Mouse (Mus musculus) ES-CJ7 (cell line): ENCODE results near the gene Gipc3.

Source experiments
- DNase-seq: peaks from one replicate; pipeline ENCODE4 v3.0.0; 2011; ENCODE audit warnings: low read depth, low spot score

Gene Gipc3

DNA sequence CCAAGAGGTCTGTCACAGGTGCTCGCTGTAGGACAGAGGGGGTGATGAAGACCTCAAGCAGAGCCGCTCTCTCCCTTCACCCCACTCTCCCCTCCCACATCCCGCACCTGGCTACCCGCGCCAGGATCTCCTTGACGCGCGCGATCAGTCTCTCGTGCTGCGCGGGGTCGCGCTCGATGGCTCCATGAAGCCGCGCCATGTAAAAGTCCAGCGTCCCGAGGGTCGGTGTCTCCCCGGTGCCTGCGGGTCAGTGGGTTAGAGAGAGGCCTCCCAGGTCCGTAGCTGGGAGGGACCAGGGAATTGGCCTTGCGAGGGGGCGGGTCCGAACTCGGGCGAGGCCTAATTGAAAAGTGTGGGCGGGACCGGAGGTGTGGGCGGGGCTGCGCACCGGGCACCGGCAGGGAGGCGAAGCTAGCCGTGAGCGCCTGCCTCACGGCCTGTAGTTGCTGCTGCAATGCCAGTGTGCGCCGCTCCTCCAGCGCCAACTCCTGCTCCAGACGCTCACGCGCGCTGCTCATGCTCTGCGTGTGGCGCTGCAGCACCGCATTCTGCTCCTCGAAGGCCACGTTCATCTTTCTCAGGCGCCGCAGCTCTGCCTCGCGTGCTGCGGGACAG, 3.5 kb upstream of the Gipc3 start:
- peak; percentile 86 for DNase-seq

DNA sequence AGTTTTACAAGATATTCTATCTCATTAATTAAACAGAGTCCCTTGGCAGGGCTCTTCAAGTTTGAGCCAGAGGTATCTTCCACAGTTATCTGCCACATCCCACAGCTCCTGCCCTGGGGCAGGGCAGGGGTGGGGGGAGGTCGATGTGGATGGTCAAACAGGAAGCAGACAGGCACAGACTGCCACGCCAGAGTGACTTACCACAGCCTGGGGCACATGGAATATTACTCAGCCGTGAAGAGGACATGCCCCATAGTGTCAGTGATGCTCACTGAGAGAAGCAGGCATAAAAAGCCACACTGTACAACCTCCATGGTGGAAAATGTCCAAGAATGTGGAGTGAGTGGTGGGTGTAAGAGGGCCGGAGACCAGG, 2.1 kb upstream of the Gipc3 start:
- no peak for DNase-seq

DNA sequence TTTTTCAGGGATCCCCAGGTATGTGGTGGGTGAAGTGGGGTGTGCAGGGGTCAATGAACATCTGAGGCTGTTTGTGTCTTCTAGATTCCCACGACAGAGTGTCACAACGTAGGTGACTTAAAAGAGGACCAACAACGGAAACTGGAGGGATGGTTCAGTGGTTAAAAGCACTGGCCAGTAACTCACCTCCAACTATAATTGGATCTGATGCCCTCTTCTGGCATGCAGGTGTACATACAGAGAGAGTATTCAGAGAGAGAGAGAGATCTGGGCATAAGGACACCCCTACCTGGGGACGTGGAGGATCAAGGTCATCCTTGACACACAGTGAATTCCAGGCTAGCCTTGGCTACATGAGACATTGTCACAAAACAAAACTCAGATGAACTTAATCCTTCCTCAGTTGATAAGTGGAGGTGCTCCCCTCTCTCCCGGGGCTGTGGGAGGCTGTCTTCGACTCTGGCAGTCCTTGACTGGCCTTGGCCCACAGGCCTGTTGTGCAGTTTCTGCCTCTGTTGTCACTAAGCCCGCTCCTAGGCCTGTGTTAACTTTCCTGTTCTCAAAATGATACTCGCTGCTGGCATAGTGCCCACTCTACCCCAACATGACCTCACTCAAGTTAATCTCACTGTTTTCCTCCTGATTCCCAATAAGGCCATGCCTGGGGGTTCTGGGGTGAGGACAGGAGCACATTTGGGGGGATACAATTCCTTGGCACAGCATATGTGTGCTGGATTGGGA, 1.5 kb upstream of the Gipc3 start:
- DNase-seq: no peak

DNA sequence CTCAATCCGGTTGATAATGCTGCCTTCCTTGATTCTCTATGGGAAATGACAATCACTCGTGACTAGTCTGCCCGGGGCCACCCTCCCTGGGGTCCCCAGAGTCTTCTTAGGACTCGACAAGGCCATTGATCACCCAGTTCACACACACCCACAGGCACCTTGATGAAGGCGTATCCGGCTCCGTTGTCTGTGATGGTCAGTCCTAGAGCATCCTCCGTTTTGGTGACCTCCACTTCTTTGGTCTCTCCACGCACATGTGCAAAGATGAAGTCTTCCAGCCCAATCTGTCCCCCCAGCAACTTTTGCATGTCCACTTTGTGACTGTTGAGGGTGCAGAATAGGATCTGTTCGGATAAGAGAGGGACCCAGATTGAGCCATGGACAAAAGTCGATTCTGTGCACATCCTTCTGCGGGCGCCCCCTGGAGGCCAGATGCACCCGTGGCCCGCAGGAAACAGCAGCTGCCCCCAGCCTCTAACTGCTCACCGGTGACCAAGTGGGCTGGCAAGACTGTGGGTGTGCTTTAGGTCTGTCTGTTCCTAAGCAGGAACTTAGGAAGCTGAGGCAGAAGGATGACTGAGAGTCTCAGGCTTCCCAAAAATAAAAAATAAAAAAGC, 1.6 kb downstream of the Gipc3 start:
- DNase-seq: peak; percentile 69

DNA sequence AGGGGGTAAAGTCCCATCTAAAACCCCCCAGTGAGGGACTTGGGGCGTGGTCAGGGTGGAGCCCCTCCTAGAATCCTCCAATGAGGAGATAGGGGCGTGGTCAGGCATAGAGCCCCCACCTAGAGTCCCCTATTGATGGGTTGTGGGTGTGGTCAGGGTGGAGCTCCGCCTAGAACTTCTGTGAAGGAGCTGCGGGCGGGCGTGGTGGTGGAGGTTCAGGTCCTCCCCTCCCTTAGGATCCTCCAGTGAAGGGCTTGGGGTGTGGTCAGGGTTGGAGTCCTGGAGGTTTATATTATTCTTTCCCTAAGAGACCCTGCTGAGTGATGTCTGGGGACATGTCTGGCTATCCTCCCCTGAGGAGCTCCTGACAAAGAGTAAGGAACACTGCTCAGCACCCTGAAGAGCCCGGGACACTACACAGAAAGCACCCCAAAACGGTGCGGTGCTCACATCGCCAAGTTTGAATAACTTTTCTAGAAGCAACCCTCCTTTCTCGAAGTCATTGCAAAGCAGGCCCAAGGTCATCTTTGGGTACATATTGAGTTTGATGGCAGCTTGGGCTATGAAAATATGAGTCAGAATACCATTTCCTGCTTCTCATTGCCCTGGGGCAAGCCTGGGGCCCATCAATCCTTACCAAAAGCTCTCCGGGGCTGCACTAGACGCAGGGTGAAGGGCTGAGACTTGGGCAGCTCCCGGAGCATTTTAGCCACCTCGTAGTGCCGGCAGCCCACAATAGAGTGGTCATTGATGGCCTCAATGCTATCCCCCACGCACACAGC, 2.3 kb downstream of the Gipc3 start:
- DNase-seq: peak; percentile 97

DNA sequence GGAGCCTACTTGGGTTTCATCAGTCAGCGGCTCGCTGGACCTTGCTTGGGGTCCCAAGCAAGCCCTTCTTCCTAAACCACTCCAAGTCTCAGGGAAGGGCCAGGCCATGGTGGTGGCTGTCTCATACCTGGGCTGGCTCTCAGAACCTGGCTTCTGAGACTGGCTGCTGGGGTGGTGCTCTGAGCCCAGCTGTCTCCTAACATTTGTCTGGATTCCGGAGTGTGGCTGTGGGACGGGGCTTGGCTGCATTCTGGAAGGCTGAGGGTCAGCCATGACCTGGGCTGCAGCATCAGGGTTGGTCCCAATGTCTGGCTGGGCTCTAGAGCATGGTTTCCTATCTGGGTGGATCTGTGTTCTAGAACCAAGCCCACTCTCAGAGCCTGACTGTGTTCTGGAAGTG, 6.5 kb downstream of the Gipc3 start:
- no peak for DNase-seq

DNA sequence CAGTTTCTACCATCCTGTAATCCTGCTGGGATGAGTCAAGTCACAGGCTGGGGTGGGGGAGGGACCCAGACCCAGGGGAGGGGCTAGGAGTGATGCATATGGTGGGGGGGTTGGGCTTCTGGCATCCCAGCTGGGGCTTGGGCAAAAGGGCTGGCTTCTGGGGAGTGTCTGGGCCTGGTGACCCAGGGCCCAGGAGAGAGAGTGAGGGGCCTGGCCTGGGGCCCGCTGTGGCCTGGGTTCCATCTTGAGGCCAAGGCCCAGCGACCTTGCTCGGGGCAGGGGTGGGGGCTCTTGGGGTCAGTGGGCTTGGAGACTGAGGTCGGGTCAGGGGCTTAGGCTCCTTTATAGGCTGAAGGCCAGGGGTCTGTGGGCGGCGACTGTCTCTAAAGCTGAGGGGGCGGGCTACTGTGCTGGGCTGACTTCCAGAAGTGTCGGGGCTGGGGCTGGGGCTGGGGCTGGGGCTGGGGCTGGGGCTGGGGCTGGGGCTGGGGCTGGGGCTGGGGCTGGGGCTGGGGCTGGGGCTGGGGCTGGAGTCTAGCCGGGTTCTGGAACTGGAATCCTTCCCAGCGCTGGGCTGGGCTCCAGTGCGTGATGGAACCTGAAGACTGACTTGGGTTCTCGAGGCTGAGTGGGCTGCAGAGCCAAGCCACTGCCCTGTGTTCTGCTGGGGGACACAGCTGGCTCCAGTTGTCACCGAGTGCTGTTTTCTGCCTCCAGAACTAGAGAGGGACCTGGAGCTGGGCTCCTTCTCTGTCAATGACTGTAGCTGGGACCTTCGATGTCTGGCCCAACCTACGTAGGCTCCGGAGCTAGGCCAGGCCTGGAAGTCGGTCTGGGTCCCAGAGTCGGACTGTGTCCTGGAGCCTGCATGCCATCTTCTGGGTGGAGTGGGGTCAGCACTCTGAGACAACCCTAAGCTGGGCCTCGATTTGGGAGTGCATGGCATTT, 7.4 kb downstream of the Gipc3 start:
- no peak for DNase-seq

DNA sequence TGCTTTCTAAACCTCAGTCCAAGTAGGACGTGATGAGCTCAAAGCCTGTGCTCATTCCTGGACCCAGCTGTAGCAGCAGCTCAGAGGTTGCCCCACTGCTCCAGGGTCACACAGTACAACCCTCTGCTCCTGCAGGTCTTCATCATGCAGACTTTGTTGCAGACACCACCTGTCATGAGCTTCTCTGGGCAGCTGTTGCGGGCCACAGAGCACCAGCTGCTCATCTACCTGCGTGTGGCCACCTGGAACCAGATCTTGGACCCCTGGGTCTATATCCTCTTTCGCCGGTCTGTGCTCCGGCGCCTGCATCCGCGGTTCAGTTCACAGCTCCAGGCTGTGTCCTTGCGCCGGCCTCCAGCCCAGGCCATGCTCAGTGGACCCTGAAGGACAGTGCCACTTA, 8.7 kb downstream of the Gipc3 start:
- DNase-seq: no peak

DNA sequence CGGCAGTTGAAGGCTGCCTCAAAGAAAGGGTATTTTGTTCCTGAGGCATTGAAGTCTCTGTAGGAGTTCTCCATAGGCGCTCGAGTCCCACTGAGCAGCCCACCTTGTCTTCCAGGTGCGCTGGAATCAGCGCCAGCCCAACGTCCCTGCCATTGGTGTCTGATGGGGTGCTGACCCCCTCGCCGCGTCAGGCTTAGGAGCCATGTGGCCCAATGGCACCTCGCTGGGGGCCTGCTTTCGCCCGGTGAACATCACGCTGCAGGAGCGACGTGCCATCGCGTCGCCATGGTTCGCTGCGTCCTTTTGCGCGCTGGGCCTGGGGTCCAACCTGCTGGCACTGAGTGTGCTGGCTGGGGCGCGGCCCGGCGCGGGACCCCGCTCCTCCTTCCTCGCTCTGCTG, 10.8 kb downstream of the Gipc3 start:
- no peak for DNase-seq

DNA sequence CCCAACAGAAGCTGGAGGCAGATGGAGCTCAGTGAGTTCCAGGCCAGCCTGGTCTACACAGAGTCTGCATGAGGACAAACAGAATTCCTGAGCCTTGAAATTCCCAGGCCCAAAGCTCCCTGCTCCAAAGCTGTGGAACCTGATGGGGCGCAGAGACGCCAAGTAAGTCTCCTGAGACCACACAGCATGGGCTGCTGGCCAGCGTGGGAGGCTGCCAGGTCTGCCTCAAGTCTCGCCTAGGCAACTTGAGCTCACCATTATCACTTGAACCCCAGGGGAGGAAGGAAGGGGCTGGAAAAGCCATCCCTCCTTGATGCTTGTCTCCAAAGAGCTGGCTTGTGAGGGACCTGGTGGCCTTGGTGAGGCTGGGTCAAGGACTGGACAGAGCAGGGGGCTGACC, 13.1 kb downstream of the Gipc3 start:
- no peak for DNase-seq

DNA sequence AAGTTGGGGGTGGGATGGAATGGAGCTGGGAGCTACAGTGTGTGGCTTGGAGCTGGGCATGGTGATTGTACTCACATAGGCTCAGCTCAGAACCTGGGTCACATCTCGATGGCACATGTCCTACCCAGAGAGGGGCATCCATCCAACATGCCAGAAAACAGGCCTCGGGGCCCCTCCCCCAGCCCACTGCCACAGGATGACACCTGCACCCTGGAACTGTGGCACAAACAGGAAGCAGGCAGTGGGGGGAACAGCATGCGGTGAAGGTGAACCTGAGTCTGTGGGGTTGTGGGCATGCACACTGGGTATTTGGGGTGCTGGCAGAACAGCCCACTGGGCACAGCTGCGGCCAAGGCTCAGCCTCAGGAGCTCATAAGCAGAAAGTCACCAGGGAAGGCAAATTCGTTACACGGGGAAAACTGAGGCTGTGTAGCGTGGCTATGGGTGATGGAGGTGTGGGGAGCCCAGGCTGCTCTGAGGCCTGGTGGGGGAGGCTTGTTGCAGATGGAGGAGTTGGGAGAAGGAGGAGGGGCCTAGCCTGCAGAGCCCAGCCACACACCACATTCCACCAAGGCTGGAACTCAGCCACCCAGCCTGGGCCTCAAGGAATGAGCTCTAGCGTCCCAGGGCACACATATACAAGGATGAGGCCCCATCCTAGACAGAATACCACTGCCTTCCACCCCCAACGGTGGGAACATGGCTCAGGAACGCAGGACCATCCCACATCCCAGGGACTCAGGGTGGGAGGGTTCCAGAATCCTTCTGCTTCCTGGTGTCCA, 13.7 kb downstream of the Gipc3 start:
- DNase-seq: no peak

DNA sequence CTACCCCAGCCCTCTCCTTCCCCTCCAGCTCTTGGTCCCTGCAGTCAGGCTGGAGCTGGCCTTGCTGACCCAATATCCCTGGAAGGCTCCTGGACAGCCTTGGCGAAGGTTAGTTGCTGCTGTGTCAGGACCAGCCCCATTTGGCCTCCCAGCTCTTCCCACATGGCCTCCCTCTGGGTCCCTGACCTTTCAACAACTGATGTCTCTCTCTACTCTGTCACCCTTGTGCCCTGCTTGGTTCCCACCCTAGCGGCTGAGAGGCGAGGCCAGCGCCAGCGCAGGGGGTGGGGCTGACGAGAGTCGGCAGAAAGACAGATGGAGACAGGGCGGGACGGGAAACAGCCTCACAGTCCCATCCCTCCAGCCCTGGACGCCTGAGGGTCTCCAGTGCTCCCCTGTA, 14.7 kb downstream of the Gipc3 start, which contains the start of gene Tbxa2r:
TSS of gene Tbxa2r (plus strand) at position 346 of the 400 bp plus-strand sequence.
- no peak for DNase-seq

DNA sequence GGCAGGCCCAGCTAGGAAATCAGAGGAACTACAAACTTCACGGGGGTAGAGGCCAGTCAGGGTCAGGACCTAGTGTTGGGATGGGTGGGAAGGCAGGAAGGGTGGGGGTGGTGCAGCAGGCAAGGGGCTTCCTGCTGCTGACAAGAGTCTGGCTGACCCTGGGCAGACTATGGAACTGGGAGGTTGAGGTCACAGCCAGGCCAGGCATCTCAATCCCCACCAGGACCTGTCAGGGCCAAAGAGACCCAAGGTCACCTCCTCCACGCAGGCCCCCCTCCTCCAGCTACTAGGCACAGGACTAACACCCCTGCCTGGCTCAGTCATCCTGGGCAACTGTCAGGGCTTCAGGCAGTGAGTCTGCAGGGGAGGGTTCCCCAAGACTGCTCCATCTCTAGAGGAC, 15.1 kb downstream of the Gipc3 start:
- DNase-seq: no peak

DNA sequence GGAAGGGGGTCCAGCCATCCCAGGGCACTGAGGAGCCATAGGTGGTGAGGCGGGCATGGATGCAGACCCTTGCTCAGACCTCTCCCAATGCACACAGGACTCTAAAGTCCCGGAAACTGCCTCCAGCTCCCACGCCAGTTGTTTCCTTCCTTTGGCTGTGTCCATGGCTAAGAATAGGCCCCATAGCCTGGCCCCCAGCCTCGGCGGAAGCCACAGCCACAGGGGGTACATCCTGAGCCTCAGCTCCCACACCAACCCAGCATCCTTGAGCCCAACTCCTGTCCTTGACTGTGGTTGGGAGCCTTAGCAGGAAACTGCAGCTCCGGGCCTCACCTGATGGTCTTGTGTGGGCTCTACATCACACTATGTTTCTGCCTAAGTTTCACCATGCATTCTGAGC, 16.2 kb downstream of the Gipc3 start:
- no peak for DNase-seq

DNA sequence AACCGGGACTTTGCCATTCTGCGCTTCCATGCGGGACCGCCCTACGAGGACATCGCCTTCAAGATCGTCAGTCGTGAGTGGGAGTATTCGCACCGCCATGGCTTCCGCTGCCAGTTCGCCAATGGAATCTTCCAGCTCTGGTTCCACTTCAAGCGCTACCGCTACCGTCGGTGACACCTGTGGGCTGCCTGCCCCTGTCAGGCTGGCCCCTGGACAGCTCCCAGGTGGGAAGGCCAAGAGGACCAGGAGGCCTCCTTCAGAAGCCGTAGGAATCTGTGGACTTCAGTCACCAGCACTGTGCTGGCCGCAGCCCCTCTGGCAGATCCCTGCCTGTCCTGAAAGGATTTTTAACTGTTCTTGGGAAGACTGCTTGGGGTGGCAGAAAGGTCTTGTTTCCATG, 17.3 kb downstream of the Gipc3 start:
- no peak for DNase-seq

DNA sequence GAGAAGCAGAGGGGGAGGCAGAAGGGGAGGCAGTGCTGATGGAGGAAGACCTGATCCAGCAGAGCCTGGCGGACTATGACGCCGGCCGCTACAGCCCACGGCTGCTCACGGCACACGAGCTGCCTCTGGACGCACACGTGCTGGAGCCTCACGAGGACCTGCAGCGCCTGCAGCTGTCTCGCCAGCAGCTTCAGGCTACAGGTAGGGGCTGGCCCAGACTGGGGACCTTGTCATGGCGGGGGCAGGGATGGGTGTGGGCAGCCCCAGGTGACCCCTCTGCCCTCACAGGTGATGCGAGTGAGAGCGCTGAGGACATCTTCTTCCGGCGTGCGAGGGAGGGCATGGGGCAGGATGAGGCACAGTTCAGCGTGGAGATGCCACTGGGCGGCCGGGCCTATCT, 17.9 kb downstream of the Gipc3 start:
- DNase-seq: no peak

DNA sequence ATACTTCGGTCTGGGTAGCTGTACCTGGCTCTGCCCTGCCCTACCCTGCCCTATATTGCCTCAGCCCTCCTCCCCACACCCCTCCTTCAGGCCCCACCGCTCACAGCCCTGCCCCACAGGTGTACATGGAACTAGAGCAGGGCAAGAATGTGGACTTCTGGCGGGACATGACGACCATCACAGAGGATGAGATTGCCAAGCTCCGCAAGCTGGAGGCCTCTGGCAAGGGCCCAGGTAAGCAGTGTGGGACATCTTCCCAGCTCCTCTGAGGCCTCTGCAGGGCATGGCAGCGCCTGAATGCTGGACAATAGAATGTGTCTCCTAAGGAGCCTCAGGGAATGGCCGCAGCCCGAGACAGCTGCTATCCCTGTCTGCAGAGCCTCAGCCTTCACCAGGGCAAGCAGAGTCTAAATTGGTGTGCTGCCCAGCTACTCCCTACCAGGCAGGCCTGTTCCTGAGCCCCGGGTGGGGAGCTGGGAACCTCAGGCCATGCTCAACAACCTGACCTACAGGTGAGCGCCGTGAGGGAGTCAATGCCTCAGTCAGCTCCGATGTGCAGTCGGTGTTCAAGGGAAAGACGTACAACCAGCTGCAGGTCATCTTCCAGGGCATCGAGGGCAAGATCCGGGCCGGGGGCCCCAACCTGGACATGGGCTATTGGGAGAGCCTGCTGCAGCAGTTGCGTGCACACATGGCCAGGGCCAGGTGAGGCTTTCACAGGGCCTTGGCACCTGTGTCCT, 19.1 kb downstream of the Gipc3 start:
- no peak for DNase-seq

DNA sequence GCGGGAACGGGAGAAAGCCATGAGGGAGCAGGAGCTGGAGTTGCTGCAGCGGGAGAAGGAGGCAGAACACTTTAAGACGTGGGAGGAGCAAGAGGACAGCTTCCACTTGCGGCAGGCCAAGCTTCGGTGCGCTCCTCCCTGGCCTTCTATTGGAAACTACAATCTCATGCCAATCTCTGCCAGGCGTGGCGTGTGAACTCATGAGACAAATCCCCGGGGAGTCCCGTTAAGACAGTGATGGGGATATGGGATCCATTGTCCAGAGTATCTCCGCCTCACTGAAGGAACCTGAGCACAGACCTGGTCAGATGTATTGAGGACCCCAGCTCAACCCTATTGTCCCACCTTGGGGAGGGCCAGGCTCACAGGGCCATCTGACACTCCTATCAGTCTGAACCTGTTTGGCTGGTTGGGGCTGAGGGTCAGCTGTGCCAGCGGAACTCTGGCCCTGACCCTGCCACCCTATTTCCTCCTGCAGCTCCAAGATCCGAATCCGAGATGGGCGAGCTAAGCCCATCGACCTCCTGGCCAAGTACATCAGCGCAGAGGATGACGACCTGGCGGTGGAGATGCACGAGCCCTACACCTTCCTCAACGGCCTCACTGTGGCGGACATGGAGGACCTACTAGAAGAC, 19.8 kb downstream of the Gipc3 start:
- DNase-seq: no peak

DNA sequence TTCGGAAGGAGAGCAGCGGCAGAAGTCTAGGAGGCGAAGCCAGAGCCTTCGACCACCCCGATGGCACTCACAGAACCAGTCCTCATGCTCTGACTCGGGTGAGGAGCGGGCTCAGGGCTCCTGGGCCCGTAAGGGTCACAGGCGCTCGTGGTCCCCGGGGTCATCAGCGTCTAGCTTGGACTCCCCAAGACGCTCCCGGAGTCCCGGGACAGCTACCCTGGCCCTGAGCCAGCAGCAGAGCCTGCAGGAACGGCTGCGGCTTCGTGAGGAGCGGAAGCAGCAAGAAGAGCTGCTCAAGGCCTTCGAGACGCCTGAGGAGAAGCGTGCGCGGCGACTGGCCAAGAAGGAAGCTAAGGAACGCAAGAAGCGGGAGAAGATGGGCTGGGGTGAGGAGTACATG, 20.6 kb downstream of the Gipc3 start:
- DNase-seq: no peak
